Mouse (Mus musculus) cerebellum, postnatal 36 days (tissue): Measurements from ENCODE around the gene Cit.
A peak's percentile ranks its signal among the peaks of the same experiment; 100 is the strongest.

Source experiments
- DNase-seq, 2 experiments: peaks; one replicate each; pipeline ENCODE4 v3.0.0; 2021 to 2022; ENCODE audit warnings: mixed read lengths in 2 of 2

The Cit gene

DNA sequence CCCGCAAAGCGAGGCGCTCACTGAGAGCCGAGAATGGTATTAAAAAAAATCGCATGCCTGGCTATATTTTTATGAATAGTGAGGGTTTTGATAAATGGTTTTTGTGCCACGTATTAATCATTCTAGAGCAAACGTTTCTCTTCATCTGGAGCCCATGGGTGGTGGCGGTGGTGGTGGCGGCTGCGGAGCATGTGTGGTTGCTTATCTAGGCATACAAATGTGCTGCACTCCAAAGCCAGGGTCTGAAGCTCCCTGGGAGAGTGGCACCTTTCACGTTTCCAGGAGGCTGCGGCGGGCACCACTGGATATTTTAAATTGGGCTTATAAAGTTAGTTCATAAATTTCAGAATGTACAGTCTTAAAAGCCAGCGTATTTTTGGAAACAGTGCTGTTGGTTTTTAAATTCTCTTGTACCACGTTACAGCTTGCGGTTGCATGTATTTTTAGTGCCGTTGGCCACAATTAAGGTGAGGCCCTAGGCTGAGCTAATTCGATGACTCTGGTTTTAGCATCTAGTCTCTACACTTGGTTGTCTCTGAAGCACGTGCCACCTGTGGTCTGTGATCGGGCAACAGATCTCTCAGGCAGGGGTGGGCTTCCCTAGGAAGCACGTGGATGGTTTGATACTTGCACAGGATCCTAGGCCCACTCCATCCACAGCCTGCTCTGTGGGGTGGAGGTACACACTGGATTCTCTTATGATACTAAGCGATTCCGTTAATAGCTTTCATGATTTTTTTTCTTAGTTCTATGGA lies 73.7 kb downstream of the Cit start:
- no peak for DNase-seq

DNA sequence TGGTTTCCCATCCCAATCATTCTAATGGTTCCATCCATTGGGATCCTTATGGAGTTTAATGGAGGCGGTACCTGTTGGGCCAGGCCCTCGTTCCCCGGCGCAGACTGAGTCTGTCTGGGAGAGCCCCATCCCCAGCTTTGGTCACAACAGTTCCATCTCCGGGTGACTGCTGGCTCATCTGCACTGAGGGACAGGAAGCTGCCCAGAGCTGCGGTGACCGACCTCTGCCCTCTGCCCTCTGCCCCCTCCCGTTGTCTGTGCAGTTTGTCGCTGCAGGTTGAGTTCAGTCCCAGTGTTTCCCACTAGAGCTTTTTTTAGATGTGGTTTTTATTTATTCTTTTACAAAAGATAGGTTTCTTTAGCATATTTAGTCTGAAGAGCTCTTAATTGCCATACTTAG lies 76.9 kb downstream of the Cit start:
- no peak for DNase-seq

DNA sequence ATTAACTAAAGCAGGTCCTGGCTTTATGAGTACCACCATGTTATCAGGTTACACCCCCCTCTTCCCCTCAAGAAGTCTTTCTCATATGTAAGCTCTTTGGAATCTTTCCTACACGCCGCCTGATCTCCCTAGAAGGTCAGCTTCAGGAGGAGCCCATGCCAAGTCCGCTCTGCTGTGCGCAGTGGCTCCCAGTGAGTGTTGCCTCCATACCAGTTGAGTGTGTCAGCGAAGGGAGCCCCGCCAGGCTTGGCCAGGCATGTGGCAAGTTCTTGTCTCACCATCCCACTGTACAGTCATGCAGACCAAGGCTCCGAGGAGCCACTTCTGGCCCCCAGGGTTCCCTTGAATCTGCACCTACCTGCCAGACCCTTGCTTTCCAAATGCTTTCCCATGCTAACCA lies 79.9 kb downstream of the Cit start:
- DNase-seq: no peak

DNA sequence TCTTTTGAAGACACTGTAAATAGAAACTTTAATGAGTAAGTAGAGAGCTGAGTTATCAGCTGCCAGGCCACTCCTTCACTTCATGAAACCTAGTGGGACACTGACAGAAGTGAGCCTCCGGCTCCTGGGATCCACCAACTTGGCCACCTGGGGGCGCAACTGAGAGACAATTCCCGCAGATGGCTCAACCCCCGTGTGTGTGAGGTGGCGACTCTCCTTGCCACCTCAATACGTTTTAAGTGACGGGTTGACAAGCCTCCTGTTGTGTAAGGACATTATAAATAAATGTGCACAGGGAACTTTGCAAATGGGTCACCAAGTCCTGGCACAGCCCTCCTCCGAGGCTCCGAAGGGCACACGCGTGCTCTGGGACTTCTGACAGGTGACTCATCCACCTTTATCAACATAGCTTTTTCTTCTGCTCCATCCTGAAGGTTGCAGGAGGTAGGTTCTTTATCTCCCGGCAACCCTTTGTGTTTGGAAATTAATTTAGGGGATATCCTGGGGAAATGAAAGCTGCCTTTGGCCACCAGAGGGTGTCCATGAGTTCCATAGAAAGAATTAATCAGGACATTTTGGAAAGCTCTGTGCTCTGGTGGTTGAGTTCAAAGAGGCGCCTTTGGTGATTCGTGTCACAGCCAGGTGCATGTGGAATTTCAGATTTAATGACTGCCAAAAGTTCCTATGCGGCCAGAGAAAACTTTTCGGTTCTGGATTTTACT lies 83.9 kb downstream of the Cit start:
- DNase-seq: peak; percentile 31 to 39

DNA sequence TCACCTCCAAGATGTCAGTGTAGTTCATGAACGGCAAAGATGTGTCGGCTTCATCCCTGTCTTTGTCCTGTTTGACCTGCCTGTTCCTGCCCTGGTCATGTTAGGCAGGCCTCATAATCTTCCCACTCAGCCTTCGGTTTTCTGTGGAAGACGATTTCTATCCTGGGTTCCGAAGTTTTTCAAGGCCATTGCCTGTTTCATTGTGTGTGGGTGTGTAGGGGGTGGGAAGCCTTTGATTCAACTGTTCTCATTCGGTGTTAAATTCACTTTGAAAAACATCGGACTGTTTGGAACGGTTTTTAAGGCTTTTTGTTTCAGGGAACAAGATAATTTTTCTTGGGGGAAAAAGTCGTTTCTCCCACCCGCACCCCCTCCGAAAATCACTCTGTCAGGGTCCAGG lies 87.2 kb downstream of the Cit start:
- DNase-seq: no peak

DNA sequence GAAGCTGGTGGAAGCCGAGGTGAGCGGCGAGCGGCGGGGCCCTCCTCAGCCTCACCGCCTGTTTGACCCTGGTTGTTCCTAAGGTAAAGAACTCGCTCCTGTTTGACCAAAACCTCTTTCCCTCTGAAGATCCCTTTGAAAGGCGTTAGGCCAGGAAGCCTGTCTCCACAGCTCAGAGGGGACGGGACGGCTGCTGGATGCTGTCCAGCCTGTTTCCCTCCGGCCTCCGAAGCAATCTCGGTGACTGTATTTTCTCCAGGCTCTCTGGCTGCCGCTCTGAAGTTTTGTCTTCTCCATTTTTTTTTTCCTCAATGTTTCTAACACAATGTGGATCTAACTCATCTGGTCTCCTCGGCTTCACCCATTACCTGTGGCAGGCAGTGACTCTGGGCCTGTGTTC lies 91.8 kb downstream of the Cit start:
- no peak for DNase-seq

DNA sequence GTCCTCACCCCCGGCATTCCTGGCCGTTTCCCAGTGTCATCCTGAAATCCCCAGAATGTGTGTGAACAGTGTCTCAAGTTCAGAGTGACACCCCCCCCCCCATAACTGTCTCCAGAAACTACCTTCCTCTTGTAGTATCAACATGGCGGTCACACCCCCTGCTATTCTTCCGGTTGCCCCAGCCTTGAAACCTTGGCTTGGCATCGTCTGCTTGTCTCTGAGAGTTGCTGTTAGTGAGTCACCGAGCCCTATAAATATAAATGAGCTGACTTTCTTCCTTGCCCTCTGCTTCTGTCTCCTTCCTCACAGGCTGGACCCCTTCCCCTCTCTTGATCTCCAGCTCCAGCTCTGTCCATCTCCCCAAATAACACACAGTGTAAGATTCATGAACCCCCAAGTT lies 92.5 kb downstream of the Cit start:
- DNase-seq: no peak

DNA sequence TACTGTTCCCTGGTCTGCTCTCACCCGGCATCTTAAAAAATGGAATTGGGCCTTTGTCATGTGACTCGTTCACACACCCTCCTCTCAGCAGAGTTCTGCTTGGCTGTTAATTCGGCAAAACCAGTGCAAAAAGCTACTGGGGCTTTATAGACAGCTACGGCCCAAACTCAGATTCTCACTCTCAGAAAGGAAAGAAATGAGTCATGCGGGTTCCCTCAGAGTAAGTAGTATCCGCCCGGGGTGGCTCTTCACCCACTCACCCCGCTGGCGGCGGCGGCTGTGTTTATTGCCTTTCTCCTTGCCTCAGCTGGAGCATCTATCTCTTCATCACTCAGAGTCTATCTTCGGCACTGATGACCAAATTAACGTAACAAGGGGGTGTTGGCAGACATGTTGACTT lies 93.9 kb downstream of the Cit start:
- no peak for DNase-seq

DNA sequence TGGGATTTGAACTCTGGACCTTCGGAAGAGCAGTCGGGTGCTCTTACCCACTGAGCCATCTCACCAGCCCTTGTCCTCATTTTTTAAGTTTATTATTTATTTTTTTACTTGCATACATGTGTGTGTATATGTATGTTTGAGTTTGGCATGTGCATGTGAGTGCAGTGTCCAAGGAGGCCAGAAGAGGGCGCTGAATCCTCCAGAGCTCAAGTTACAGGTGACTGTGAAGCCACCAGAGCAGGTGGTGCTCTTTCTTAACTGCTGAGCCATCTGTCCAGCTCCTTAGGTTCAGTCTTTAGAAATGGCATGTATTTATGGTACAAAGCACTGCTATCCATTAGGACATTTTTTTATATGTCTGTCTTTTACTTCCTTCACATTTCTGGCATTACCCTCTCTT lies 97.3 kb downstream of the Cit start:
- DNase-seq: no peak

DNA sequence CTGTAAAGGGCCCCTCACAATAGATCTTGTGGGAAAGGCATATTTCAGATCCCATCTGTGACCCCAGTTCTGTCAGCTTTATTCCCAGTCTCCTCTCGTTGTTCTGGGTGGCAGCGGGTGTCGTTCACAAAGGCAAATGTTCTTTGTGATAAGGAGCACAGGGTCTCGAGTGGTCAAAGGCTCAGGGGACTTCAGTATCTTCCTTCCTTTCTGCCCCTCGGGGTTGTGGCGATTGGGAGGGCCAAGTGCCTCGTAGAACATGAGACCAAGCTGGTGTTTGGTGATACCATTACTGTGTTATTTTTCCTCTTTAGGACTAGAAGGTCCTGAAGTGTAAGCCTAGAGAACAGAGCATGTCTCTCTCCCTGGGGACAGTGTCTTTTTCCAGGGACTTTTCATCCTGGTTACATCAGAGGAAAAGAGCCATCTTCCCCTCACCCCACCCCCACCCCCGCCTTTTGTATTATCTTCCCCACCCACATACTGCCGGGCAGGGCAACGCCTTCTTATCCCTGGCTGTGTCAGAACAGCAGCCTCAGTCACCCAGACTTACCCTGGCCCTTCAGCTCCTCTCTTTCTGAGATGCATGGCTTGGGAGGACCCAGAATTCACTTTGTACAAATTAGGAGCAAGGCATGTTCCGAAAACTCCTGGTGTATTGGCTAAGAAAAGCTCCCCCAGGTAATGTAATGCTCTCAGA lies 99.9 kb downstream of the Cit start:
- no peak for DNase-seq

DNA sequence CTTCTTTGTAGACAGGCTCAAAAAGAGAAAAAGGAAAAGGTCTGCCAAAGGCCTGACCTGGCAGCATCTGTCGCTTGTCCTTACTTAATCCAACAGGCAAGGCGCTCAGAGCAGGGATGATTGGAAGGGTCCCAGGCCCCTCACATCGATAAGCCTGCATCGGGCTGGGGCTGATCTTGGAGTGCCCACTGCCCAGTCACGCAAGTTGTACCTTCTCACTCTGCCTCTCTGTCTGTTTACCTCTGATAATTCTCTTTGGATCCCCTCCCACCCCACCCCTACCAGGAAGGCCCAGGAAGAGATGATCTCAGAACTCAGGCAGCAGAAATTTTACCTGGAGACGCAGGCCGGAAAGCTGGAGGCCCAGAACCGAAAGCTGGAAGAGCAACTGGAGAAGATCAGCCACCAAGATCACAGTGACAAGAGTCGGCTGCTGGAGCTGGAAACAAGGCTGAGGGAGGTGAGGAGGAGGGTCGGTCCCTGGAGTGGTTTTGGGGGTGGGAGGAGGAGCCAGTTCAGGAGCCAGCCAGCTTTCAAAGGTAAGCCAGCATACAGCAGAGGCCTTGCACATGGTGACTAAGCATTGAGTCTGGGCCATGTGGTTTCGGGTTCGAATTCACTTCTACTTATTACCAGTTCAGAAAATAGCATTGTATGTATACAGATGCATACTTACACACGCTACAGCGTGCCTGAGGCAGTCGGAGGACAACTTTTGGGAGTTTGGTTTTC lies 102.7 kb downstream of the Cit start:
- no peak for DNase-seq

DNA sequence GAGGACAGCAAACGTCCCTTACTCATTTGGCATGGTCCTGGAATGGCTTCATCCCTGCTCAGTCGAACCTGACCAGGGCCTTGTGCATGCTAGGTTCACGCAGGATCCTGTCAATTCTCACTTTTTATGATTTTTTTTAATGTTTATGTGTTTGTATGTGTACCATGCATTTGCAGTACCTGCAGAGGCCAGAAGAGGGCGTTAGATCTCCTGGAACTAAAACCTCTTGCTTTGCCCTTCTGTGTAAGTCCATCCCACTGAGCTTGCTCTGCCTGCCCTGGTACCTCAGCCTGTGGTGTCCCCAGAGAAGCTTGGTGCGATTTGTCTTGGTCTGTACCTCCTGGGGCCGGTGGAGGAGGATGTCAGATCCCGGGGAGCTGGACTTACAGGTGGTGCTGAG lies 105.9 kb downstream of the Cit start:
- no peak for DNase-seq

DNA sequence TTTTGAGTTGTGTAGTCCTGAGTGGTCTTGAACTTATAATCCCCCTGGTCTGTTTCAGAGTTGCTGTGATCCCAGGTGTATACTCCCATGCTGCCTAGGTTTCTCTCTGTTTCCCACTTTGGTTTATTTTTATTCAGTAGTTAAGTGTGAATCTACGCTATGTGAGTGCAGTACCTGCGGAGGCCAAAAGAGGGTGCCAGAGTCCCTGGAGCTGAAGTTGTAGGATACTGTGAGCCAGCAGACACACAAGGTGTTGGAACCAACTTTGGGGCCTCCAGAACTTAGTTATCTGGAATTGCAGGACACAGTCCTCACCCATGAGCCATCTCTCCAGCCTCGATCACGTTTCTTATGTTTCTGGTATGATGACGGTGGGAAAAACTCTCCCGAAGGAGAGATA lies 108.1 kb downstream of the Cit start:
- no peak for DNase-seq

DNA sequence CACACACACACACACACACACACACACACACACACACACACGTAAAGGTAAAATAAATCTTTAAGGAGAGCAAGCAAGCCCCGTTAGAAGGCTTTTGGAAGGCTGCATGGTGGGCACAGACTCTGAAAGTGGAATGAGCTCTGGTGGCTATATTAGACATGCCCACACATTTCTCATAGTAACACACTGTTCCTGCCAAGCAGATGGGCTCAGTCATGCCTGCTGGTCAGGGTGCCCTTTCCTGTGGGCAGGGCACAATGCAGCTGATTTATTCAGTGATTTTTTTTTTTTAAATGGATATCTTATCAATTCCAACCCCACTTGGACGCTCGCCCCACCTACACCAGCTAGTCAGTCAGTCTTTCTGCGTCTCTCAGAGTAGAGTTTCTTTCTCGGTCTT lies 109.0 kb downstream of the Cit start:
- no peak for DNase-seq

DNA sequence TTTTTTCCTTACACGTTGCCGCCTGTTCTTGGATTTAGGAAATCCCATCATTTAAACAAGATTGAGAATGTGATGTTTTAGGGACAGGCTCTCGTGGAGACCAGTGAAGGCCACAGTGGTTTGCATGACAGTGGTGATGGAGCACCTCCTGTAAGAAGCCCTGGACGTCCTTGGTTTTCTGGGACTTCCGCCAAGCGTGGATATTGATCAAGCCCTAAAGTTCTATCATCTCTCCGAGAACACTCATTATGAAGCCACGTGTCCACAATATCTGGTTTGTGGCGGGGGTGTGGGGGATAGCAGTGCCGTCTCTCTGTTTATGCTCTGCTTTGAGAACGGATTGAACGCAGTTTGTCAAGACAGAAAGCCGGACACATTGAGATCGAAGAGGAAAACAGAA lies 109.5 kb downstream of the Cit start:
- DNase-seq: no peak

DNA sequence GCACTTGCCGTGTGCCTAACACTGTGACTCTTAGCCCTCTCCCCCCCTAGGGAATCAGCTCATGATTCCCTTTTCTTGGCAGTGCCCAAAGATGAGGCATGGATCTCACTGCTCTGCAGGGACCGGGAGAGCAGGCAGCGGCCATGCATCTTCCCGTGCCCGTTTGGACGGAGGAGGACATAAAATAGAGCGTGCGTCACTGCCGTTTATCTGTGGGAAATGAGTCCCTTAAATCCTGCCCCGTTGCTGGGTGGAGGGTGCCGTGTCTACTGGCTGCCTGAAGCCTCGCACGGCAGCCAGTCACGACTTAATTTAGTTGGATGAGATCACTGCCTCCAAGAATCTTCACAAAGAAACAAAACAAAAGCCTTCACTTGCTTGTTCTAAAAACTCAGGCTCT lies 110.1 kb downstream of the Cit start:
- no peak for DNase-seq

DNA sequence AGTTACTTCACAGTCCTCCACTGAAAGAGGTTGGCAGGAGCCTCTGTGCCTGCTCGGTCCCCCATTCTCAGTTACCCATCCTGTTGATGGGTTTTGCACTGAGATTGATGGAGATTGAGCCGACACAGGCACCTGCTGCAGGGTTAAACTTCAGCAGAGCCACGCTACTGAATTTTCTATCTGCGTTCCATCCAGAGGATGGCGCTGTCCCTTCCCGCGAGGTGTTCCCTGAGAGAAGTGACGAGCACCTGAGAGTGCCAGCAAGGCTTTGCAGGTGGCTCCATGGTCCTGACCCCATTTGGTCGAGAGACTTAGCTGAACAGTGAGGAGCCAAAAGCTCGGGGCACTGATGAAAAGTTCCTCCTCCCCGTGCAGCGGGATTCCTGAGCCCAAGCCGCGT lies 111.0 kb downstream of the Cit start:
- DNase-seq: no peak

DNA sequence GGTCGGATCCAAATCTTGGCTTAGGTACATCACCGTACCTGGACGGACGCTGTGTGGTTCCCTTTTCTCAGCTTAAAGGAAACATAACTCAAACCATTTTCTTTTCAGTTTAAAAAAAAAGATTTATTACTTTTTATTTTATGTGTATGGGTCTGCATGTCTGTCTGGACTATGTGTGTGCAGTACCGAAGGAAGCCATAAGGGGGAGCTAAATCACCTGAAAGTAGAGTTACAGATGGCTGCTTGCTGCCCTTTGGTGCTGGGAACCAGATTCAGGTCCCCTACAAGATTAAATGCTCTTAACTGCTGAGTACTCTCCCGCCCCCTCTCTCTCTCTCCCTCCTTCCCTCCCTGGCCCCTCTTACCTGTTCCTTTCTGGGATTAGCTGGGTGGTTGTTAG lies 112.1 kb downstream of the Cit start:
- DNase-seq: no peak

DNA sequence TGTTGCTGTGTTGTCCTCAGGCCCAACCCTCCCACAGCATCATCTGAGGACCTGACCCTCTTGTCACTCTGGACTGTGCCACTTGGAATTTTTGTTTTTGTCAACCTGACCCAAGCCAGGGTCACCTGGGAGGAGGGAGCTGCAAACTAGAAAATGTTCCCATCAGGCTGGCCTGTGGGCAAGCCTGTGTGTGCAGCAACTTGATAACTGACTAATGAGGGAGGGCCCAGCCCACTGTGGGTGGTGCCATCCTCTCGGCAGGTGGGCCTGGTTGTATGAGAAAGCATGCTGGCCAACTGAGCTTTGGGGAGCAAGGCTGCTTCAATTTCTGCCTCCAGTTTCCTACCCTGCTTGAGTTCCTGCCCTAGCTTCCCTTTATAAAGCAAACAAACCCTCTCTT lies 113.3 kb downstream of the Cit start:
- DNase-seq: no peak

DNA sequence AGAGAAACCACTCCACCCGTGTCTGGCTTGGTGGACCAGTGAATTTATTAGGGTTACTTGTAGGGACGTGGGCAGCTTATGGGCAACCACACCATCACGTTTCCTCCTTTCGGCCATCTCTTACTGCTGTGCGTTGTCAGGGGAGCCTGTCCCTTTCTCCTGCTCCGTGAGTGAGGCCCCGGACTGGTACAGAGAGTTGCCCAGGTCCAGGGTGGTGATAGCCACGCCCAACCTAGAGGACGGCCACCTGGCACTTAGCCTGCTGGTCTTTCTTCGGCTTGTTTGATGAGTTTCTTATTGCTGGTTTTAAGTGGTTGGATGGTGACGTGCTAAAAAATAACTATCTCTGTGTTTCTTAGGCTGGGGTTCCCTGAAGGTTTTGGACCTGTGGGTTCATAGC lies 113.7 kb downstream of the Cit start:
- no peak for DNase-seq

DNA sequence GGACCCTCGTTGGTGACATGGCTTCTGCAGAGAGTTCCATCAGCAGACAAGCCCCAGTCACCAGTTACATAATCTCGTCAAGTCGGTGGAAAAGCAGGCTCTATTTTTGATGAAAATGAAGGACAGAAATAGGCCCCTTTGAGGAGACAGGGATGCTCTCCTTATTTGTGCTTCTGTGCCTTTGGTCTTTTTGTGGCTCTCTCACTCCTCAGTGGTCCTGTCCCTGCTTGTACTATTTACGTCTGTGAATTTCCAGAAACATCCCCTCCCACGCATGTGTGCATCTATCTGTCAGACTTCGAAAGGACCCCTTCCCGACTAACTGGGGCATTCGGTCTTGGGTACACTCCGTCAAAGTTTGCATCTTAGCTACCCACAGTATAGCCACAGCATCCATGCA lies 116.7 kb downstream of the Cit start:
- no peak for DNase-seq

DNA sequence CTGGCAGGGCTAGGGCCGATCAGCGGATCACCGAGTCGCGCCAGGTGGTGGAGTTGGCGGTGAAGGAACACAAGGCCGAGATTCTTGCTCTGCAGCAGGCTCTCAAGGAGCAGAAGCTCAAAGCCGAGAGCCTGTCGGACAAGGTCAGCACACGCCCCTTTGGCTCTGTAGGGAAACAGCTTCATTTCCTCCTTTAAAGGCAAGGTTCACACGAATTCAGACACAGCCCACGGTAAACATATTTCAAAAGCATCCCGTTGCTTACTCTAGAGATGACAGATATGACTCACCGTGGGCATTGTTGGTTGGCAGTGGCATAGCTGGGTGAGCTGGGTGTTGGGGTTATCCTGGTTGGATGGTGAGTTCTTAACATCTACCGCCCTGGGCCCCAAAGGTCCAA lies 126.2 kb downstream of the Cit start:
- no peak for DNase-seq

DNA sequence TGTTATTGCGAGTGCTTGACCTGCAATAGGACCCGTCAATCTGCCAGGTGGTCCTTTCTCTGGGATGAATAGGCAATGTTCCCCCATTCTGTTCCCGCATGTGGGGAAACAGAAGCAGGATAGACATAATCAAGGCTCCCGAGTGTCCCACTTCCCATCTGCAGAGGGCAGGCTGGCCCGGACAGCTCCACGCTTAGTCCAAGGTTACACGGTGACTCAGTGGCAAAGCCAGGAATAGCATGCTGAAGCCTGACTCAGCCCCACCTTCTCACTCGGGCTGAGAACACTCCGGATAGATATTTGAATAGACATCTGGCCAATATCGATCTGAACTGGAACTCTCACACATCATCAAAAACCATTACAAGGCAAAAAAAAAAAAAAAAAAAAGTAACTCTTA lies 130.6 kb downstream of the Cit start:
- DNase-seq: no peak

DNA sequence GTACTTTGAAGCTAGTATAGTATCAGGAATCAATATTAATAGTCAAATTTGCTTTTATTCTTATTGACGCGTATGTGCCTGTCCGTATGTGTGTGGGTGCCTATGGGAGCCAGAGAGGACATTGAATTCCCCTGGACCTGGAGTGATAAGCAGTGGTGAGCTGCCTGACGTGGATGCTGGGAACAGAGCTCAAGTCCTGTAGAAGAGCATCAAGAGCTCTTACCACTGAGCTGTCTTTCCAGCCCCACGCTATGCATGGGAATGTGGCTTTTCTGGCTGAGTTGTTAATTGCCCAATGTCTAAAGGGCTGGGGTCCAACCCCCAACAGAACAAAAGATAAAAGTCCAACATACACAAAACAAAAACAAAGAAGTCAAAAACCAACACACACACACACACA lies 131.4 kb downstream of the Cit start:
- DNase-seq: no peak
